Mouse (Mus musculus) left cerebral cortex, adult 2 months (tissue): ENCODE measurements around the gene Ccdc188. TPM values are rescaled to one million over a fixed set of nuclear protein-coding genes. Genes with fewer than 3 reads are reported as not detected.

ENCODE experiments used
- DNase-seq, 2 experiments: peaks; one replicate each; pipeline ENCODE4 v3.0.0; 2021 to 2022; ENCODE audit warnings: low spot score in 2 of 2, mixed read lengths in 1 of 2; ENCODE audit errors: extremely low spot score in 1 of 2
- H3K27ac ChIP-seq: fragments of 200-600 bp; 2 replicates; pipeline ENCODE4 v1.8.1; 2022
- H3K4me3 ChIP-seq: fragments of 200-600 bp; 2 replicates; pipeline ENCODE4 v1.8.1; 2022
- CTCF ChIP-seq: fragments of 200-600 bp; IDR thresholded peaks from 2 replicates; pipeline ENCODE4 v1.8.1; 2022; ENCODE audit warnings: antibody characterized with exemption, mild to moderate bottlenecking, moderate library complexity
- intact Hi-C: fragments of 180-260 bp; cut with DNase I; formaldehyde crosslinking; loops from one replicate; pipeline ENCODE4 v1.15.1; 2025
- total RNA-seq, 2 experiments: library from RNA; stranded (reverse); gene quantifications; 2 replicates each; pipeline ENCODE4 v1.2.3; 2021

Ccdc188 gene
- total RNA-seq, 2 experiments from 2014 or later, result not detected

- no peak for DNase-seq
- intact Hi-C loops, result no loop called here
- H3K4me3 ChIP-seq, result no peak overlapping the region
- H3K27ac ChIP-seq, result no peak overlapping the region
- peak; percentile 41 for TF ChIP-seq CTCF
Observed at GRCm38 (mm10) chr16:18268182-18268581, 50.5 kb downstream of the Ccdc188 start.

Other genes with a start within 250 kb of the Ccdc188 start
- not detected for gene Vpreb2, start 237.5 kb upstream of the Ccdc188 start, total RNA-seq
- gene Dgcr6, start 165.0 kb upstream of the Ccdc188 start, total RNA-seq, result 10 to 100 TPM; 96.1 to 96.8 TPM
- 10 to 100 TPM; 38.9 to 40.8 TPM for gene Prodh, start 127.7 kb upstream of the Ccdc188 start, total RNA-seq
- 100 to 1,000 TPM; 138 to 147 TPM for gene Rtn4r, start 90.2 kb upstream of the Ccdc188 start, total RNA-seq
- 100 to 1,000 TPM; 132 to 134 TPM for gene Zdhhc8, start 17.3 kb downstream of the Ccdc188 start, total RNA-seq
- gene Trmt2a, start 30.8 kb downstream of the Ccdc188 start, total RNA-seq, result 10 to 100 TPM; 43.6 to 47.7 TPM
- gene Ranbp1, start 30.9 kb downstream of the Ccdc188 start, total RNA-seq, result 10 to 100 TPM; 87.3 to 92.9 TPM
- gene Gm49776, start 40.4 kb downstream of the Ccdc188 start, total RNA-seq, result not detected
- 10 to 100 TPM; 41.1 to 41.8 TPM for gene Dgcr8, start 71.4 kb downstream of the Ccdc188 start, total RNA-seq
- 100 to 1,000 TPM; 154 to 158 TPM for gene Tango2, start 130.2 kb downstream of the Ccdc188 start, total RNA-seq
- 10 to 100 TPM; 39.1 to 50.4 TPM for gene Arvcf, start 130.3 kb downstream of the Ccdc188 start, total RNA-seq
- 10 to 100 TPM; 18.2 to 22.5 TPM for gene Txnrd2, start 208.5 kb downstream of the Ccdc188 start, total RNA-seq
- 10 to 100 TPM; 87.2 to 87.6 TPM for gene Comt, start 209.0 kb downstream of the Ccdc188 start, total RNA-seq